Mouse (Mus musculus): Measurements from ENCODE around the gene Obox8.

- TF ChIP-seq CTCF (IDR thresholded peaks at IDR 0.05; ENCODE audit: low read depth) (0 out of 2 replicates have a peak, but pooled peaks have one; percentile 26), EP300 (IDR thresholded peaks at IDR 0.05; ENCODE audit: low read depth) (no peak)
Measured at GRCm38 (mm10) chr7:14317209-14317608, 16.1 kb downstream of the Obox8 start.
